Mouse (Mus musculus): ENCODE results near the gene Cdk2ap2.
"Not testable (repeated sequence)": the region's sequence is repeated elsewhere in the genome, so short reads cannot be mapped to it uniquely, and the experiment has no call there.

DNA sequence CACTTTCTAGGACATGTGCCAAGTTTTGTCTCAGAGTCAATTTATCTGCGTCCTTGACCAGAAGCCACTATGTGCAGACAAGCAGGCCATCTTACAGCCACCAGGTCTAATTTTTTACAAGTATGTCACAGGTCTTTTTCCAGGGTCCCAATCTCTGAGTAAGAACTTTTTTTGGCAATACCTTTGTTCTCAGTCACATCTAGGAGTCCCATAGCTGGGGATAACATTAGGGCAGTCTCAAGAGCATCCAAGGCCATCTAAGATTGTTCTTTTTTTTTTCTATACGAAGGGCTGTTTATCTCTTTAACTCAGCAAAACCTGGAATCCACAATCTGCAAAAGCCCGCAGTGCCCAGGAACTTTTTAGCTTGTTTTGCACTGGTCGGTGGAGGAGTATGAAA is 33.6 kb upstream of the Cdk2ap2 start:
- TF ChIP-seq CTCF (IDR thresholded peaks at IDR 0.05; ENCODE audit: borderline replicate concordance, control insufficient read depth, extremely low read depth, insufficient read depth, low read length, poor library complexity); POLR2A (IDR thresholded peaks at IDR 0.05; ENCODE audit: control insufficient read depth, extremely low read depth, insufficient read depth, low read length, poor library complexity): not testable (repeated sequence)

Data from thymus, adult 2 months (tissue).